Mouse (Mus musculus): ENCODE results near the gene Adh6a. TPM values are rescaled to one million over a fixed set of nuclear protein-coding genes. Genes with fewer than 3 reads are reported as not detected.

Adh6a gene
- total RNA-seq (2021) (not detected), polyA plus RNA-seq (2012; rRNA removed) (not detected in 2 replicates)
- long read RNA-seq = 0 reads

DNA sequence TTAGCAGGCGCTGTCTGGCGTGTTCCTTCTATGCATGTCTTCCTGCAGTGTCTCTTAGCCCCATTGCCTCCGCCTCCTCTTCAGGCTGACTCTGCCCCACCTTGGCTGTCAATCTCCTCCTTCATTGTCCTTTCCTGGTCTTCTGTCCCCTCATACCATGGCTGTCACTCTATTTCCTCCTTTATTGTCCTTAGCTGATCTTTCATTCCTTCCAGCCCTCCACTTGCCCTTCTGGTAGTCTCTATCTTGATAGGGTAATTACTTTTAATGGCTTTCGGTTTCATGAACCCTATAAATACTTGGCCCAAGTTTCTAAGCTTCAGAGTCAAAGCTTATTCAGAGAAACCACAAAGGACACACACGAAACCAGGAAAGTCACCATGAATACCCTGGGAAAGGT is at the start of gene Adh6a:
Gene Adh6a, plus strand, starts transcription at position 322 of the 400 bp plus-strand sequence.
- no peaks in the 10 kb centered on the region for H3K79me2 ChIP-seq (replicated peaks; ENCODE audit: control insufficient read depth, insufficient read depth, low read length)
- H3K27me3 ChIP-seq (ENCODE audit: control insufficient read depth, insufficient read depth, low read length) = no peaks in the 10 kb centered on the region
- no peak for TF ChIP-seq CTCF (IDR thresholded peaks at IDR 0.05)
- TF ChIP-seq EP300 (IDR thresholded peaks at IDR 0.05; ENCODE audit: insufficient read depth, low read depth, low read length) = no peak
- no peak for TF ChIP-seq POLR2A (IDR thresholded peaks at IDR 0.05; ENCODE audit: insufficient read depth, low read depth, low read length)
- no peak within 1 kb of the TSS for H3K4me3 ChIP-seq
- no peak for DNase-seq
- no peaks in the 10 kb centered on the region for H3K36me3 ChIP-seq (ENCODE audit: control insufficient read depth, insufficient read depth, low read length)
- H3K27ac ChIP-seq = no peak within 1 kb of the TSS
- 84% methylated on average over 5 of the region's 5 CpGs for WGBS
- intact Hi-C loops (cut with DNase I) = no loop called here
- no peaks in the 10 kb centered on the region for H3K4me1 ChIP-seq (ENCODE audit: control insufficient read depth, insufficient read depth, low read length)
- no peak within 1 kb of the TSS for H3K9ac ChIP-seq (ENCODE audit: low read depth, low read length)

GRCm38 (mm10) chr3:138264648-138265047 is 48.4 kb upstream of the Adh6a start:
- H3K9ac ChIP-seq (ENCODE audit: low read depth, low read length) = no peak overlapping the region
- no peak overlapping the region for H3K4me3 ChIP-seq
- DNase-seq = no peak
- H3K79me2 ChIP-seq (replicated peaks; ENCODE audit: control insufficient read depth, insufficient read depth, low read length) = no peaks in the 10 kb centered on the region
- WGBS = 58% methylated on average over 3 of the region's 3 CpGs
- H3K27me3 ChIP-seq (ENCODE audit: control insufficient read depth, insufficient read depth, low read length) = no peaks in the 10 kb centered on the region
- no peak overlapping the region for H3K27ac ChIP-seq
- TF ChIP-seq POLR2A (IDR thresholded peaks at IDR 0.05; ENCODE audit: insufficient read depth, low read depth, low read length) (no peak), EP300 (IDR thresholded peaks at IDR 0.05; ENCODE audit: insufficient read depth, low read depth, low read length) (no peak), CTCF (IDR thresholded peaks at IDR 0.05) (no peak)
- no peaks in the 10 kb centered on the region for H3K4me1 ChIP-seq (ENCODE audit: control insufficient read depth, insufficient read depth, low read length)
- no peaks in the 10 kb centered on the region for H3K36me3 ChIP-seq (ENCODE audit: control insufficient read depth, insufficient read depth, low read length)
- intact Hi-C loops (cut with DNase I) = no loop called here

GRCm38 (mm10) chr3:138270507-138270906 is 42.6 kb upstream of the Adh6a start:
- Histone ChIP-seq H3K9ac (ENCODE audit: low read depth, low read length) (no peak overlapping the region), H3K36me3 (ENCODE audit: control insufficient read depth, insufficient read depth, low read length) (no peaks in the 10 kb centered on the region), H3K4me1 (ENCODE audit: control insufficient read depth, insufficient read depth, low read length) (no peaks in the 10 kb centered on the region), H3K79me2 (replicated peaks; ENCODE audit: control insufficient read depth, insufficient read depth, low read length) (no peaks in the 10 kb centered on the region), H3K4me3 (no peak overlapping the region), H3K27ac (no peak overlapping the region), H3K27me3 (ENCODE audit: control insufficient read depth, insufficient read depth, low read length) (no peaks in the 10 kb centered on the region)
- TF ChIP-seq EP300 (IDR thresholded peaks at IDR 0.05; ENCODE audit: insufficient read depth, low read depth, low read length) (no peak), POLR2A (IDR thresholded peaks at IDR 0.05; ENCODE audit: insufficient read depth, low read depth, low read length) (no peak), CTCF (IDR thresholded peaks at IDR 0.05) (no peak)
- DNase-seq = no peak
- WGBS = 29% methylated on average over 1 of the region's 1 CpGs
- intact Hi-C loops (cut with DNase I) = no loop called here

DNA sequence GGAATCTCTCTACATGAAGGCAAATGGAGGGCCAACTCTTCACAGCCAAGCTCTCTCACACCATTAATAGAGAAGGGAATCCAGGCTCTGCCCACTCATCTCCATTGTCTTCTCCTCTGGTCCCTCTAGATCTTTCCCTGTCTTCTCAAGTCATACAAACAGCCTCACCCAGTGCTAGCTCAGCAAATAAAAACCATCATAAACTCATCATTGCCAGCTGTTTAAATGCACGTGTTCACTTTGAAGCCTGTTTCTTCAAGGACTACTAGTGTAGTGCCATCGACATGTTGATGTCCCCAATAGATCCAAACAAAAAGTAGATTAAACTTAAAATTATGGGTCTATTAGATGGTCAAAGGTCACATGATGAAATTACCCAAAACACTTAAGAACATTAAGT is 41.8 kb upstream of the Adh6a start:
- Histone ChIP-seq H3K27ac (no peak overlapping the region), H3K9ac (ENCODE audit: low read depth, low read length) (no peak overlapping the region), H3K4me1 (ENCODE audit: control insufficient read depth, insufficient read depth, low read length) (no peaks in the 10 kb centered on the region), H3K36me3 (ENCODE audit: control insufficient read depth, insufficient read depth, low read length) (no peaks in the 10 kb centered on the region), H3K79me2 (replicated peaks; ENCODE audit: control insufficient read depth, insufficient read depth, low read length) (no peaks in the 10 kb centered on the region), H3K4me3 (no peak overlapping the region), H3K27me3 (ENCODE audit: control insufficient read depth, insufficient read depth, low read length) (no peaks in the 10 kb centered on the region)
- intact Hi-C loops (cut with DNase I) = no loop called here
- no peak for DNase-seq
- WGBS = 93% methylated on average over 2 of the region's 2 CpGs
- TF ChIP-seq CTCF (IDR thresholded peaks at IDR 0.05) = no peak
- no peak for TF ChIP-seq POLR2A (IDR thresholded peaks at IDR 0.05; ENCODE audit: insufficient read depth, low read depth, low read length)
- TF ChIP-seq EP300 (IDR thresholded peaks at IDR 0.05; ENCODE audit: insufficient read depth, low read depth, low read length) = no peak

GRCm38 (mm10) chr3:138273080-138273479 is 40.0 kb upstream of the Adh6a start:
- Histone ChIP-seq H3K27me3 (ENCODE audit: control insufficient read depth, insufficient read depth, low read length) (no peaks in the 10 kb centered on the region), H3K79me2 (replicated peaks; ENCODE audit: control insufficient read depth, insufficient read depth, low read length) (no peaks in the 10 kb centered on the region), H3K9ac (ENCODE audit: low read depth, low read length) (no peak overlapping the region), H3K36me3 (ENCODE audit: control insufficient read depth, insufficient read depth, low read length) (no peaks in the 10 kb centered on the region), H3K4me1 (ENCODE audit: control insufficient read depth, insufficient read depth, low read length) (no peaks in the 10 kb centered on the region), H3K27ac (no peak overlapping the region), H3K4me3 (no peak overlapping the region)
- DNase-seq = no peak
- TF ChIP-seq CTCF (IDR thresholded peaks at IDR 0.05) (no peak), POLR2A (IDR thresholded peaks at IDR 0.05; ENCODE audit: insufficient read depth, low read depth, low read length) (no peak), EP300 (IDR thresholded peaks at IDR 0.05; ENCODE audit: insufficient read depth, low read depth, low read length) (no peak)
- intact Hi-C loops (cut with DNase I) = no loop called here
- WGBS = 83% methylated on average over 7 of the region's 7 CpGs

DNA sequence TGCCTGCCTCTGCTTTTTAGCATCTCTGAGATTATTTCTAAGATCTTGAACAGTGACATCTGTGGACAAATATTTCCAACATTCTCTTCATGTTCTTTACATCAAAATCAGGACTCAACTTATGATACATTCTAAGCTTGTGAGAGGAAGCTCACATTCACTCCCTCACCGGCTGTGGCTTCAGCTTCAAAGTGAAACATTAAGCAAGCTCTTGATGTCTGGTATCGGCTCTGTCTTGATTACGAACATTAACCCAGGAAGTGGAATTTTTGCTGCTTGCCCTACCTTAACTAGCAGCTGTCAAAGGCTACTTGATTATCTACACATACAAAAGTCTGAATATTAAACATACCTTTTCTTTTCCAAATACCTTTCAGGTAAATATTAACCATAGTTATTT is 38.0 kb upstream of the Adh6a start:
- intact Hi-C loops (cut with DNase I) = no loop called here
- Histone ChIP-seq H3K4me3 (no peak overlapping the region), H3K27me3 (ENCODE audit: control insufficient read depth, insufficient read depth, low read length) (no peaks in the 10 kb centered on the region), H3K79me2 (replicated peaks; ENCODE audit: control insufficient read depth, insufficient read depth, low read length) (no peaks in the 10 kb centered on the region), H3K36me3 (ENCODE audit: control insufficient read depth, insufficient read depth, low read length) (no peaks in the 10 kb centered on the region), H3K9ac (ENCODE audit: low read depth, low read length) (no peak overlapping the region), H3K4me1 (ENCODE audit: control insufficient read depth, insufficient read depth, low read length) (no peaks in the 10 kb centered on the region), H3K27ac (no peak overlapping the region)
- TF ChIP-seq EP300 (IDR thresholded peaks at IDR 0.05; ENCODE audit: insufficient read depth, low read depth, low read length) (no peak), POLR2A (IDR thresholded peaks at IDR 0.05; ENCODE audit: insufficient read depth, low read depth, low read length) (no peak), CTCF (IDR thresholded peaks at IDR 0.05) (no peak)
- WGBS = 69% methylated on average over 3 of the region's 3 CpGs
- DNase-seq = no peak
